Mouse (Mus musculus) regulatory T cell (primary cell): ENCODE results near the gene Usp5.

Source experiments
- in situ Hi-C: fragments of 300-600 bp; cut with MboI, MseI; formaldehyde crosslinking; loops from one replicate; pipeline ENCODE4 v1.15.1; 2025; ENCODE audit warnings: high pct_unique_total_duplicates

The Usp5 gene

DNA sequence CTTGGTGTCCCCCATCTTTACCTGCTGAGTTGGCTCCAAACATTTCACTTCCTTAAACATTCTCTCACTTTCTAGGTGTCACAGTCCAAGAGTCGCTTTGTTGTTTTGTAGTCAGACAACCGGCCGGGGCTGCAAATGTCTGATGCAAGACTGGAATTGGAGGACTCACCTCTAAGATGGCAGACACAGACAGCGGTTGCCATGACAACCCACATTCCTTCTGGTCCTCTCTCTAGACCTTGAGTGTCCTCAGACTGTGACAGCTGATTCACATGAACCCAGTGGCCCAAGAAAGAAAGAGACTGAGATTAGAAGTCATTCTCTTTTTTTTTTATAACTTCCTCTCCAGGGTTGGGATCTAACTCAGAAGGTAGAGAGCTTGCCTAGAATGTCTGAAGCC, 39.8 kb downstream of the Usp5 start:
- in situ Hi-C loops = no loop called here

- in situ Hi-C loops = no loop called here
These were observed 41.6 kb downstream of the Usp5 start for GRCm38 (mm10) chr6:124787722-124788121.

GRCm38 (mm10) chr6:124786756-124787420, 42.4 kb downstream of the Usp5 start:
- in situ Hi-C loops = no loop called here

DNA sequence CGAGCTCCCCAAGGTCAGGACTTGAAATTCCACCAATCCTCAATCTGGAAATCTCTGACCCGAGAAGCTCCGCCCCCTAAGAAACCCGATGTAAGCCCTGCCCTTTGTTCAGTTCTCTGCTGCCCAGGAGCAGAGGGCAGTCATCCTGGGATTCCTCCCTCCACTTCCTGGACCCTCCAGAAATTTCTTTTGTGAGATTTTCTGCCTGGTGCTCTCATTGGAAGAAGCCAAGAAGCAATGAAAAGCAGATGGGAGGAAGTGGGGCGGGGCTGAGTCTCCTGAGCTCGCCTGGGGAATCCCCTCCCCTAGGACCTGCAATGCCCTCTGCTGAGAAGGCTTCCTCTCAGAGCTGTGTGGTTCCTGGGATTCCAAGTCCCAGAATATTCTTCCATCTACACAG, 46.8 kb downstream of the Usp5 start:
- in situ Hi-C loops = no loop called here

- in situ Hi-C loops = no loop called here
These were observed 48.4 kb downstream of the Usp5 start for GRCm38 (mm10) chr6:124780917-124781316.

- in situ Hi-C loops = no loop called here
These were observed 49.3 kb downstream of the Usp5 start for GRCm38 (mm10) chr6:124779984-124780416.

GRCm38 (mm10) chr6:124779222-124779983, 49.9 kb downstream of the Usp5 start, which contains the start of gene Lrrc23:
Lrrc23 (minus strand) TSS chr6:124779727.
- in situ Hi-C loops = no loop called here

DNA sequence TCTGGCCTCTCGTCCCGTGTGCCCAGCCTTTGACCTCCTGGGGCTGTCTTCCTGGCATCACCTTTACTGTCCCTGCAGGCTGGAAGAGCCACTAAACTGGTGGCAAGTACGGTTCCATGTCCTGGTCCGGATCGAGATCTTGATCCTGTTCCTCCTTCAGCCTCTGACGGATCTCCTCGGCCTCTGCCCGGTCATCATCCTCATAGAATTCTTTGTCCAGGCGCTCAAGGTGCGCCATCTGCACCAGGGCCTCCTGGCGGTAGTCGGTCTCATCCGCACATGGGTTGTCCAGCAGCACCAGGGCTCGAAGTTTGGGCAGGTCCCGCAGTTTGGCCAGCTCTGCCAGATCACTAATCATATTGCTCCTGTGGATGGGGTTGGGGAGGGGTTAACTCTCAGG, 58.8 kb downstream of the Usp5 start:
- in situ Hi-C loops = no loop called here

GRCm38 (mm10) chr6:124770013-124770412, 59.3 kb downstream of the Usp5 start:
- in situ Hi-C loops = no loop called here

- in situ Hi-C loops = loop anchor here (10.0 kb wide), 1 partner anchor 194 kb away; the partner anchor contains the start of gene C1rb
These were observed 60.1 kb downstream of the Usp5 start, which contains the start of gene Eno2 for GRCm38 (mm10) chr6:124769101-124769765. Eno2 (minus strand) TSS chr6:124769673.

GRCm38 (mm10) chr6:124768704-124769044, 60.6 kb downstream of the Usp5 start:
- in situ Hi-C loops = loop anchor here (10.0 kb wide), 1 partner anchor 194 kb away; the partner anchor contains the start of gene C1rb

- in situ Hi-C loops = loop anchor here (10.0 kb wide), 1 partner anchor 193 kb away; the partner anchor contains the start of gene C1rb
These were observed 61.2 kb downstream of the Usp5 start for GRCm38 (mm10) chr6:124767920-124768703.

DNA sequence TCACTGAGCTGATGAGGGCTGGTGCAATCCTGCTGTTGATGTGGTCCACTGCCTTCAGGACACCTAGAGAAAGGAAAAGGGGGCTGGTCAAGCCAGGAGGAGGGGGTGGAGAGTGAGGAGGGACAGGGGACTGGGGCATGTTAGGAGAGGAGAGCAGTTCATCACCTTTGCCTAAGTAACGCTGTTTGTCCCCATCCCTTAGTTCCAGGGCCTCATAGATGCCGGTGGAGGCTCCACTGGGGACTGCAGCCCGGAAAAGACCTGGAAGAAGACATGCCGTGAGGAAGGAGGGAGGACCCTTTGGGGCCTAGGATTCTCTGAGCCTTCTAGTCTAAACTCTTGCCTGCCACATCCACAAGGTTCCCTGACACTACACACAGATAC, 61.8 kb downstream of the Usp5 start:
- in situ Hi-C loops = loop anchor here (10.0 kb wide), 1 partner anchor 193 kb away; the partner anchor contains the start of gene C1rb

DNA sequence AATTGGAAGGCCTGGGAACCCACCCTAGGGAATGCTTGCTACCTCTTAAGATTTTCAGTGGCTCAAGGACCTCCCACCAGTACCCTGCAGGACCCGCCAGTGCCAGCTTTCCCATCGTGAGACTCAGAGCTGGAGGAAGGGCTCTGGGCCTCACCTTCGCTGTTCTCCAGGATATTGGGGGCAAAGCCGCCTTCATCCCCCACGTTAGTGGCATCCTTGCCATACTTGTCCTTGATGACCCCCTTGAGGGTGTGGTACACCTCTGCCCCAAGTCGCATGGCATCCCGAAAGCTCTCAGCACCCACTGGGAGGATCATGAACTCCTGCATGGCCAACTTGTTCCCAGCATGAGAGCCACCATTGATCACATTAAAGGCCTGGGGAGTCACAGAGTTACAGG, 63.3 kb downstream of the Usp5 start:
- in situ Hi-C loops = loop anchor here (10.0 kb wide), 1 partner anchor 191 kb away; the partner anchor contains the start of gene C1rb
